Mouse (Mus musculus) liver, embryonic 14.5 days (tissue): ENCODE data around the gene Cpsf6.

Source experiments
- CTCF ChIP-seq: IDR thresholded peaks from 2 replicates; pipeline ENCODE4 v1.5.1; 2016; ENCODE audit warnings: antibody characterized with exemption, low read depth, control low read depth
- EP300 ChIP-seq: IDR thresholded peaks from 2 replicates; pipeline ENCODE4 v1.6.1; 2016; ENCODE audit warnings: antibody characterized with exemption, low read depth

GRCm38 (mm10) chr10:117401364-117401763 lies 21.5 kb upstream of the Cpsf6 start:
- TF ChIP-seq EP300 (no peak), CTCF (no peak)
